Mouse (Mus musculus): ENCODE measurements at regions not wholly inside any gene's neighbourhood (a gene's known extent, or its start where the extent isn't known, plus 50 kb on each side); places are given as distances from the start of the nearest gene placed in this dataset.

GRCm38 (mm10) chr11:19592506-19593355 is 331.4 kb upstream of the Spred2 start:
- DNase-seq (ENCODE audit: low read depth, low spot score): no peak

DNA sequence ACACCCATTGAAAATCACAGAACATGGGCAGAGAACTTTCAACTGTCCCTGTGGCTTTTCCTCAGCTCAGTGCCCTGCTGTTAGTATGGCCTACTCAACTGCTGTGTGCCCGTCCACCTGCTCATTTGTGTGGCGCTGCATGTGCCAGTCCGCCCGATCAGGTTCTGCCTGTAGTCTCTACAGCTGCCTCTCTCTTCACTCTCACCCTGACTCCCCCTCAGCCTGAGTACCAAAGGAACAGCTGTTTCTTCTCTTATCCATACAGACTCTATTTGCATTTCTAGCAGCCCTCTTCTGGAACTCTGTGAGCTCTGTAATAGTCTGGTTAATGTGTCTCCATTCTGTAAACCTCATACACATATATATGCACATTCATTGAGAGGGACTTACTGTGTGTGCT is 329.1 kb upstream of the Spred2 start:
- no peak for DNase-seq (ENCODE audit: low read depth, low spot score)

- DNase-seq (ENCODE audit: low read depth, low spot score): no peak
These were observed 327.8 kb upstream of the Spred2 start for GRCm38 (mm10) chr11:19596336-19596735.

- no peak for DNase-seq (ENCODE audit: low read depth, low spot score)
These were observed 324.7 kb upstream of the Spred2 start for GRCm38 (mm10) chr11:19599433-19599832.

DNA sequence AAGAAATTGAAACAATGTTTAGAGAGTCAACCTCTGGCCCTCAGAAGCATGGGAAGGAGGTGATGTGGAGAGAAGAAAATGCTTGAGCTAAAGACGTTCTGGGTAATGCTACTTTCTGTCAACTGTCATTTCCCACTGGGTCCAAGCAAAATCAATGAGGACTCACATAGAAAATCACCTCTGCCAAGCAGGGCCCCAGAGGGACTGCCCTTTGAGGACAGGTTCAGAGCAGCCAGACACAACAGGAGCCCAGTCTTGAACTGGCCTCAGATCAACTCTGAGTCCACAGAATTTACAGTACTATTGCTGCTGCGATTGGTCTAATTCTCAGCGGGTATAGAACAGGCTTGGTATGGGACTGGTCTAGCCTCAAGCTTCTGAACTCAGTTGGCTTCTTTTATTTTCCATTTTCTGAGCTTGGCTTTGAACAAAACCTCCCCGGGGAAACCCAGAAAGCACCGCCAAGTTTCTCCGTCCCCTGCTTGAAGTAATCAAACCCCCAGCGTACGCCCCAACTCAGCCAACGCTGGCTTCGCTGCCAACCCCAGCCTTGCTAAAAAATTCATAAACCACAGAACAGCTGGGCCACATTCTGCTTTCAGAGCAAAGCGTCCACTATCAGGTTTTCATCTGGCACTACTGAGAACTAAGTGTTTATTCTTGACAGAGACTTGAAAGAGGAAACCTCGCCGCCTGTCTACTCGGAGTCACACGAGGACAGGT is 322.8 kb upstream of the Spred2 start:
- no peak for DNase-seq (ENCODE audit: low read depth, low spot score)

DNA sequence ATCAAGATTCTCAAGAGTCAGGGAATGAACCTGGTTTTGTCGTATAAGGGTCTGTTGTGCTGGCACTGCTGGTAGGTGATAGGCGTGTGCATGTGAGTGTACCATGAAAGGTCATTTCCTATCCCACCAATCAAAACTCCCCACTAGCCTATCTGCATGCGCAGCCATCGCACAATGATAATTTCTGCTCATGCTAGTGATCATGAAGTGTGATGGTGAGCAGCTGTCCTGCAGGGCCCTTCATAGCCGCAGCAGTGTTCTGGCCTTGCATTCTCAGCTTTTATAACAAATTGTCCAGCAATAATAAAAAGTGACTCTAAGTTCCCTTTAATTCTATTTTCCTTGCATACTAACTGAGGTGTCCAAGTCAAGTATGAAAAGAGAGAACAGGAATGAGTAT is 321.7 kb upstream of the Spred2 start:
- DNase-seq (ENCODE audit: low read depth, low spot score): no peak

DNA sequence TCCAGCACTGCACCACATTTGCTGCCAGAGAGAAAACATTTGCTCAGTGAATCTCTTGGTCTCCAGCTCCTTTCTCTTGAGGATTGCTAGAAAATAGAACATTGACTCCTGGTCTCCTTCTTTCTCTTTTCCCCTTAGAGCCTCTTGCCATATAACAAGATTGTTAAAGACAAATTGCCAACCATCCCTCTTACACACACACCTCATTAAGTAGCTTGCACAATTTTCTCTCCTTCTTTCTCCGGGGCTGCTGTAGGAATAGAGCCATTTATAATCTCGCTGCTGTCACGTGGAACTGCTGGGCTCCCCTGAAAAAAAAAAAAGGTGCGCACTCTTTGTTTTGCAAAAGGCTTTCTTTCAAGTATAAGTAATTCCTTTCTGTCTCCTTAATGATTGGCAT is 318.6 kb upstream of the Spred2 start:
- no peak for DNase-seq (ENCODE audit: low read depth, low spot score)

GRCm38 (mm10) chr11:19606943-19607342 is 317.2 kb upstream of the Spred2 start:
- no peak for DNase-seq (ENCODE audit: low read depth, low spot score)

DNA sequence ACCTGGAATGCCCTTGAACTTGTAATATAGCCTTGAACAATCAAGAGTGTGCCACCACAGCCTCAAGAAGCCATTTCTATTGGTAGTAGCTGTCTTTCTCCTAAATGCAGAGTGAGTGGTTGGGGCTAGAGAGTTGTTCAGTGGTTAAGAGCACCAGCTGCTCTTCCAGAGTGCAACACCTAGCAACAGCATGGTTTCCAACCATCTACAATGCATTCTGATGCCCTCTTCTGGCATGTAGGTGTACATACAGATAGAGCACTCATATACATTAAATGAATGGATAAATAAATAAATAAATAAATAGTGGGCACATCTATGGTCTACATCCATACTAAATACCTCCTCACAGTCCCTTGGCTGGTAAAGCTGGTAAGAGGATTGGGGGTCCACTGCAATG is 316.2 kb upstream of the Spred2 start:
- no peak for DNase-seq (ENCODE audit: low read depth, low spot score)

DNA sequence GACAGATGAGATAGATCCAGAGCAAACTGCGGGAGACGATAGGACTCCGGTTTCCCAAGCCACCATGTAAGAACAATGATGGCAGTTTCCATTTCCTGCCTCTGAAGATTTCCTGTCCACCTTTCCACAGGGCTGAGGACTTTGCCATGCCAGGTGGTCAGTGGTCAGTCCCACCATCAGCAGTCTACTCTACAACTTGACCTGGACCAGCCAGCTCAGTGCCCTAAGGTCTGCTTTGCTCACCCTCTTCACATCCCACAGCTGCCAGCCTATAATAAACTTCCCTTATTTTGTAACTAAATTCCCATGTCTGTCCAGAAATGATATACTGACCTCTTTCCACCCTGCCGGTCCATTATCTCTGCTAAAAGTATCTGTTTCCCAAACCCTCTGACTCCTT is 315.7 kb upstream of the Spred2 start:
- DNase-seq (ENCODE audit: low read depth, low spot score): no peak

DNA sequence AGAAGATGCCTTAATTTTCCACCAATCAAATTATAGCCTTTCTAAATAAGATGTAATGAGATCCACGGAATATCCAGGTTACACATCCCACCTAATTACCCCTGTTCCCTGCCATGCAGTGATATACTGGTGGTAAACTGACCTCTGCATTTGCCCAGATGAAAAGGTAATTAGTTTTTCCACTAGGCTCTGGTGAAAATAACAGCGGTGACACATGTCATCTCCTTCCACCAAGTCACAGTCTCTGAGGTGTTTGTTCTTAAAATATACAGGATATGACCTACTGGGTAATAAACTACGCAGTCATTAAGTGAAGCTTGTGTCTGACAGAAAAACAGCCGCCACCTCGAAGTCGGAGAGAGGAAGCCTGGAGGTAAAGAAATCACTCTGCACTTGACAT is 313.6 kb upstream of the Spred2 start:
- no peak for DNase-seq (ENCODE audit: low read depth, low spot score)

GRCm38 (mm10) chr11:19611217-19611616 is 313.0 kb upstream of the Spred2 start:
- DNase-seq (ENCODE audit: low read depth, low spot score): no peak

GRCm38 (mm10) chr11:19616520-19616919 is 307.7 kb upstream of the Spred2 start:
- DNase-seq (ENCODE audit: low read depth, low spot score): no peak

- no peak for DNase-seq (ENCODE audit: low read depth, low spot score)
These were observed 304.7 kb upstream of the Spred2 start for GRCm38 (mm10) chr11:19619494-19619893.

DNA sequence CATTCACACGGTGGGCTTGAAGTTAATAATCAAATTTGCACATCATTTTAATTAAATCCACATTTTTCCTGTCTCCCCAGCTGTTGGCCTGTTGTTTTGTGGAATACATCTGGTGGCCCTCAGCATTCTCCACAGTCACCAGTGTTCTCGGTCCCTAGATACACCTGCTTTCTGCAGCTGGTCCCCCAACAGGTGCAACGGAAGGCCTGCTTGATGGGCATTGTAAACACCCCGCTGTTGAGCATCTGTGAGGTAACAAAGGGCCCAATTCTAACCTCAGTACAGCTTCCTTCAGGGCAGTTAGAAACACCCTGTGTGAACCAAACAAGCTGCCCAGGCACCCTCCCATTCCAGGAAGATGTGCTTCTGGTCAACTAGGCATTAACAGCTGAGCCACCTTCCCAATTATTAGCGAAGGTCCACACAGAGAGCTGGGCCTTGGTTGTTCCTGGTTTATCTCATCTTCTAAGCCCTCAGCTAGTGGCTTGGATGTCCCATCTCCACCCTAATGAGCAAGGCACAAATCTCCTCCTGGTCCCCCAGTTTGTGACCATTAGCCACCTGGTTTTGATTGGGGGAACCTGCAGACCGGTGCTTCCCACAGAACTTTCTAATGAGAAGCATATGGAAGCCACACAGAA is 293.0 kb upstream of the Spred2 start:
- no peak for DNase-seq (ENCODE audit: low read depth, low spot score)

DNA sequence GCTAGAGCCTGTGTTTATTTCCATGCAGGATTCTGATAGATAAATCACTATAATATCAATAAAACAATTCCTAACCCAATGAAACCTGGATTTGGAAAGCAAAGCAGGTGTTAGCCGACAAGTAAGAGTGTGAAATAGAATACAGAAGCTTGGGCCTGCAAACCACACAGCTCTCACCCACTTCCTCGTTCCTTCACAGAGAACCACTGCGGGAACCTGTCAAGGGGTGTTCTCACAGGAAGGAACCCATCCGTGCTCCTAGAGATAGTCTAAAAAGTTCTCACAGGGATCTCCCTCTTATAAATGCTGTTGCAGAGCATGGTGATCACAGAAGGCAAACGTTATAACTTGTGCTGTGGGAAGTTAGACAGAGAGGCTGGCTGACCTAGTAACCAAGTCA is 291.7 kb upstream of the Spred2 start:
- no peak for DNase-seq (ENCODE audit: low read depth, low spot score)

DNA sequence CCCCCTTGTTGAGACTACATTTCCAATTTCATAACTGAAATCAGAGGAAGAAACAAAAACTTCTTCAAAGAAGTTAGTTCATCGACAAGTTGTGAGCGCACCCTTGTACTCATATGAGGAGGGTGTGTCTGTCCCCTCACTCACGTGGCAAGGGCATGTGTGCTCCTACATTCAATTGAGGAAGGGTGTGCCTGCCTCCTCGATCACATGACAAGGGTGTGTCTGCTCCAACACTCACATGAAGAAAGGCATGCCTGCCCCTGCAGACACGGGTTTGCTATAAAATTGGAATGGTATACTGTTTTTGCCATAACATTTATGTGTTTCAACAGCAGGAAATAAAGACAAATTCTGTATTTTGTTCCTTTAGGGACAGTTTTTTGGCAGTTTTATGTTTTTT is 290.6 kb upstream of the Spred2 start:
- no peak for DNase-seq (ENCODE audit: low read depth, low spot score)

DNA sequence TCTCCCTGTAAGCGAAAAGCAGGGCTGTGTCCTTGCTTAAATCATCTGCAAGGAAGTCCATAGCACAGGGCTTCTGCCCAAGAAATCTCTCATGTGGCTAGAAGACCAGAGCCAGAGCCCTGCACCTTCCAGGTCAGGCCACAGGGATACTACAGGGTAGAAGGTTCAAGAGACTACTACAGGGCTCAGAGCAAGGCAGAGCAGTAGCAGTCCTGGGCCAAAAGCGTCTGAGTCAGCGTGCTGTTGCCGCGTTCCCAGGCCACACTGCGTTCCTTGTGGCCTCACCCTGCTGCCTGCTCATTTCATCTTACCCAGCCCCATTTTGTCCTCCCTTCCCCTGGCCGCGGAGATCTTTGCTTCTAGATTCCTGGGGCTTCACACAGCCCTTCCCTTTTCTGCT is 283.0 kb upstream of the Spred2 start:
- no peak for DNase-seq (ENCODE audit: low read depth, low spot score)

DNA sequence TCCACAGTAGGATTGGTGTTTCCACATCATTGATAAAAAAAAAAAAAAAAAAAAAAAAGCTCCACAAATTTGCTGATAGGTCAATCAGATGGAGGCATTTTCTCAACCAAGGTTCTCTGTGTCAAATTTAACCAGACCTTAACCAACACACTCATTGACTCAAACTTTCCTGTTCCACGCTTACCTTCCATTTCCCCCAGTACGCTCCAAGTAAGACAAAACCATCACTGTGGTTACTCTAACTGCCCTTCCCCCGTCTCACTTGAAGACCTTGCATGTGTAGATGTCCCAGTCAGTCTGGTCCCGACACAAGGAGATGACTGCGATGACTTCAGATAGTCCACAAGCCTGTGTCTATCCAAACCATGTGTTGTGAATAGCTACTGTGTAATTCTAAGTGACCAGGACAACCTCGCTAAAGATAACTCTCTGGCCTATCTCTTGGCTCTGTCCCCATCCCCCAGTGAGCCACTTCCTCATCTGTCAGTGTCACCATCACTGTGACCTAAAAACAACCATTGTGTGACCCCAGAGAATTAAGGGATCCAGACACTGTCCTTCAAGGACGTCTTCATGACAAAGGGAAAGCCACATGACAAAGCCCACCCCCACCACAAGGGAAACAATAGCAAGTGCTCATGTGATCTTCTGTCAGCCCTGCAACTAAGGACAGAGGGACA is 279.9 kb upstream of the Spred2 start:
- DNase-seq (ENCODE audit: low read depth, low spot score): no peak

GRCm38 (mm10) chr11:19645106-19645505 is 279.1 kb upstream of the Spred2 start:
- DNase-seq (ENCODE audit: low read depth, low spot score): no peak

- no peak for DNase-seq (ENCODE audit: low read depth, low spot score)
These were observed 272.7 kb upstream of the Spred2 start for GRCm38 (mm10) chr11:19651522-19651921.

DNA sequence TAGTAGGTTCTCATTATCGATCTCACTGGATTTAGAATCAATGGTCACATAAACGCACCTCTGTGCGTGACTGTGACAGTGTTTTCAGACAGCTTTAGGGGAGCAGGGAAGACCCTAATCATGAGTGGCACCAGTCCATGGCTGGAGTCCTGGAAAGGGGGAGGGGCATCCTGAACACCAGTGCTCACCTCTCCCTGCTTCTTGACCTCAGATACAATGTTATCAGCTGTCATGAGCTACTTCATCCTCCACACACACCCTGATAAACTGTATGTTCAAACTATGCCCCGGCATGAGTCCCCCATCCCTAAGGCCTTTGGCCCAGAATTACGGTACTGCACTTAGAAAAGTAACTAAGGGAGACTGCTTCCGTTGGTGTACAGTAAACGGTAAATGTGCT is 272.2 kb upstream of the Spred2 start:
- no peak for DNase-seq (ENCODE audit: low read depth, low spot score)
